Mouse (Mus musculus): Measurements from ENCODE around the gene Pth2r. TPM values are rescaled to one million over a fixed set of nuclear protein-coding genes. Genes with fewer than 3 reads are reported as not detected.

Gene Pth2r
- not detected in 2 replicates for polyA plus RNA-seq (2015; fragmentation: Nextera tagmentation; extraction: Ambion mirVana)

DNA sequence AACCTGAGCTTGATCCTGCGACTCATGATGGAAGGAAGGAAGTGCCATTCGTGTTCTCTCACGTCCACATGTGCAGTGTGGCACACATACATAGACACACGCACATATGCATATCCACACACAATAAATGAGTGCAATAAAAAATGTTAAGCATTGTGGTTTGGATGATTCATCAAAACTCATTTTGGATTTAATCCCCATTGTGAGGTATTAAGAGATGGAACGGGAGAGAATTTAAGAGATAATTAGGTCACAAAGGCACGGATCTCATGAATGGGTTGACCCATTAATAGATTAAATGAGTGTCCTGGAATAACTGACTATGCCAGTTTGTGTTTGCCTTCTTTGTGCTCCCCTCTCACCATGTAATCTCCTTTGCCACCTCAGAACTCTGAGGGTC lies at the start of gene Pth2r:
Gene Pth2r, plus strand, starts transcription at position 301 of the 400 bp plus-strand sequence.
- no peak within 1 kb of the TSS for H3K4me3 ChIP-seq (replicated peaks)
- H3K4me1 ChIP-seq: no peaks in the 10 kb centered on the region
- no peak within 1 kb of the TSS for H3K9ac ChIP-seq
- no peaks in the 10 kb centered on the region for H3K27me3 ChIP-seq (replicated peaks)
- H3K36me3 ChIP-seq: no peaks in the 10 kb centered on the region
- WGBS: 77% methylated on average over 6 of the region's 6 CpGs
- no peak for ATAC-seq (ENCODE audit: insufficient read depth, low FRiP score, low read depth)
- H3K9me3 ChIP-seq: no peaks in the 10 kb centered on the region
- no peak within 1 kb of the TSS for H3K4me2 ChIP-seq
- no peak within 1 kb of the TSS for H3K27ac ChIP-seq

GRCm38 (mm10) chr1:65237712-65238111 lies 44.1 kb upstream of the Pth2r start:
- no peak overlapping the region for H3K4me3 ChIP-seq (replicated peaks)
- H3K36me3 ChIP-seq: 0 out of 2 replicates have a peak, but pooled peaks cover 4% of the 10 kb centered on the region
- no peaks in the 10 kb centered on the region for H3K9me3 ChIP-seq
- no peak overlapping the region for H3K9ac ChIP-seq
- no peak for ATAC-seq (ENCODE audit: insufficient read depth, low FRiP score, low read depth)
- H3K27me3 ChIP-seq (replicated peaks): no peaks in the 10 kb centered on the region
- WGBS: 78% methylated on average over 3 of the region's 3 CpGs
- no peak overlapping the region for H3K4me2 ChIP-seq
- no peaks in the 10 kb centered on the region for H3K4me1 ChIP-seq
- H3K27ac ChIP-seq: no peak overlapping the region

GRCm38 (mm10) chr1:65245637-65246036 lies 36.2 kb upstream of the Pth2r start:
- no peaks in the 10 kb centered on the region for H3K4me1 ChIP-seq
- no peak for ATAC-seq (ENCODE audit: insufficient read depth, low FRiP score, low read depth)
- no peak overlapping the region for H3K9ac ChIP-seq
- H3K27me3 ChIP-seq (replicated peaks): no peaks in the 10 kb centered on the region
- no peaks in the 10 kb centered on the region for H3K9me3 ChIP-seq
- no peak overlapping the region for H3K4me3 ChIP-seq (replicated peaks)
- WGBS: 88% methylated on average over 1 of the region's 1 CpGs
- H3K27ac ChIP-seq: no peak overlapping the region
- H3K36me3 ChIP-seq: peaks cover 10% of the 10 kb centered on the region
- H3K4me2 ChIP-seq: no peak overlapping the region

DNA sequence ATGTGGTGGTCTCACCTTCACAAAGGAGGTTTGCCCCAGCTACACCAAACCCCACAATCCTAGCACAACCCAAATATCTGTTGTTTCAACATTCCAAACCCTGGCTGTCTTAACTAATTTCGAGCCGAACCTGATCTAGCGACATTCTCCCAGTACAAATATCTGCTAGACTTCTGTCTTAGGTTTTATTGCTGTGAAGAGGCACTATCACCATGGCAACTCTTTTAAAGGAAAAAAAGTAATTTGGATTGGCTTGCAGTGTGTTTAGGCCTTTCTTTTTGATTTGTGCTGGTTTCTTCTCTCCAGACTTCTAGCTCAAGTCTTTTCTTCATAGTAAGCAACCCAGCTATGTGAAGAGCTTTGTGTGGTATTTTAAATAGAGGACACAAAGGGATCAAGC lies 1.4 kb upstream of the Pth2r start:
- WGBS: 72% methylated on average over 3 of the region's 3 CpGs
- H3K27ac ChIP-seq: no peak overlapping the region
- no peaks in the 10 kb centered on the region for H3K36me3 ChIP-seq
- H3K4me3 ChIP-seq (replicated peaks): no peak overlapping the region
- no peaks in the 10 kb centered on the region for H3K4me1 ChIP-seq
- no peaks in the 10 kb centered on the region for H3K9me3 ChIP-seq
- ATAC-seq (ENCODE audit: insufficient read depth, low FRiP score, low read depth): no peak
- no peak overlapping the region for H3K4me2 ChIP-seq
- H3K27me3 ChIP-seq (replicated peaks): no peaks in the 10 kb centered on the region
- H3K9ac ChIP-seq: no peak overlapping the region

GRCm38 (mm10) chr1:65282766-65283165 lies 910 bp downstream of the Pth2r start:
- H3K9ac ChIP-seq: no peak overlapping the region
- no peaks in the 10 kb centered on the region for H3K27me3 ChIP-seq (replicated peaks)
- no peaks in the 10 kb centered on the region for H3K9me3 ChIP-seq
- H3K4me3 ChIP-seq (replicated peaks): no peak overlapping the region
- WGBS: 5% methylated on average over 6 of the region's 6 CpGs
- ATAC-seq (ENCODE audit: insufficient read depth, low FRiP score, low read depth): no peak
- no peak overlapping the region for H3K27ac ChIP-seq
- no peaks in the 10 kb centered on the region for H3K4me1 ChIP-seq
- no peaks in the 10 kb centered on the region for H3K36me3 ChIP-seq
- H3K4me2 ChIP-seq: no peak overlapping the region

DNA sequence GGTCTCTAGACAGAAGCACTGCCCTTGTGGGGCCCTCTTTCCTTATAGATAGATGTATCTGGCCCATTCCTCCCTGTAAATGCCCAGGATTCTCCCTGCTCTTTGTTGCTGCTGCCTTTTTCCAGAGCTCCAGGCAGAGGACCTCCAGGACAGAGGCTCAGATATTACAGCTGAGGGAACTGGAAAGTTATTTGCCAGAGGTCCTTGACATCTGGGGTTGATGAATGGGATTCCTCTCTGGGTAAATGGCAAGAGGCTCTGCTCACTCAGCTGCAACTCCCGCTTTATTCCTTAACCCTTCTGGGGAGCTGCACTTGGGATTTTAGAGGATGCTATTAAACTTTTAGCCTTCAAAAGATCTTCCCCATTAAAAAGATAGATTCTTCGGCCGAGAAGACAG lies 26.6 kb downstream of the Pth2r start:
- no peak overlapping the region for H3K9ac ChIP-seq
- H3K4me3 ChIP-seq (replicated peaks): no peak overlapping the region
- H3K27ac ChIP-seq: no peak overlapping the region
- H3K4me2 ChIP-seq: no peak overlapping the region
- H3K36me3 ChIP-seq: no peaks in the 10 kb centered on the region
- H3K9me3 ChIP-seq: no peaks in the 10 kb centered on the region
- peaks cover 14% of the 10 kb centered on the region for H3K27me3 ChIP-seq (replicated peaks)
- WGBS: 43% methylated on average over 3 of the region's 3 CpGs
- ATAC-seq (ENCODE audit: insufficient read depth, low FRiP score, low read depth): no peak
- peaks cover 7% of the 10 kb centered on the region for H3K4me1 ChIP-seq

DNA sequence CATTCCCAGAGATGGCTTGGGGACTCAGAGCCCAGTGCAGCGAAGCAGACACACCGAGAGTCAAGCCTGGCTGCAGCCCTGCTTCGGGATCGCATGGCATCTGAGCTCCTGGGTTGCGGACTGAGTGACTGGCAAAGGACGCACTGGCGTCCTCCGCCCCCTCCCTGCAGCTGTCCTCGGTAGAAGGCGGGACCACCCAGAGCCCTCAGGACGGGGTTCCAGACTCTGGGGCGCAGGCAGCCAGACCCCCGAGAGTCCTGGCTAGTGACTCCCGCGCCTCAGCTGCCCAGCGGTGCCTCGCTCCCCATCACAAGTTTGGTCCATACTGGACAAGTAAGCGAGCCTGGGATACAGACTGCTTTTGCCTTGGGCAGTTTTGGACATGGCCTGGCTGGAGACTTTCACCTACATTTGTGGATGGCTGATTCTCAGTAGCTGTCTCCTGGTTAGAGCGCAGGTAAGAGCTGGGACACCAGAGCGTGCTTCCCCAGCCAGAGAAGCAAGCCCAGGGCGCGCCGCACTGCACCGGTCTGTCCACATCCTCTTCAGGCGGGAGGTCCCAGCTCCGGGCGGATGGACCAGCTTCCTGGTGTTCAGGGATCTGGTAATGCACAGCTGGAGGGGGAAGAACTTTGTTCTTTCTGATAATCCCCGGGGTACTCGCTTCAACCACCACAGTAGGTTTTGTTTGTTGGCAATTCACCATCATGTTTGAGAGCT lies 29.5 kb downstream of the Pth2r start:
- 1% methylated on average over 29 of the region's 29 CpGs for WGBS
- Histone ChIP-seq H3K4me2 (peak overlapping the region; percentile 50), H3K36me3 (no peaks in the 10 kb centered on the region), H3K27me3 (replicated peaks) (peaks cover 14% of the 10 kb centered on the region), H3K4me1 (peaks cover 7% of the 10 kb centered on the region), H3K4me3 (replicated peaks) (peak overlapping the region; percentile 20), H3K27ac (no peak overlapping the region), H3K9me3 (no peaks in the 10 kb centered on the region), H3K9ac (no peak overlapping the region)
- ATAC-seq (ENCODE audit: insufficient read depth, low FRiP score, low read depth): no peak; the same call in 1 of the 2 replicates

- Histone ChIP-seq H3K27ac (no peak overlapping the region), H3K27me3 (replicated peaks) (peaks cover 14% of the 10 kb centered on the region), H3K4me1 (peaks cover 7% of the 10 kb centered on the region), H3K4me2 (peak overlapping the region; percentile 50), H3K36me3 (no peaks in the 10 kb centered on the region), H3K9ac (no peak overlapping the region), H3K9me3 (no peaks in the 10 kb centered on the region), H3K4me3 (replicated peaks) (no peak overlapping the region)
- WGBS: 12% methylated on average over 7 of the region's 7 CpGs
- no peak for ATAC-seq (ENCODE audit: insufficient read depth, low FRiP score, low read depth)
Measured at GRCm38 (mm10) chr1:65312118-65312517, 30.3 kb downstream of the Pth2r start.

- H3K9me3 ChIP-seq: no peaks in the 10 kb centered on the region
- H3K36me3 ChIP-seq: no peaks in the 10 kb centered on the region
- H3K4me3 ChIP-seq (replicated peaks): no peak overlapping the region
- peaks cover 14% of the 10 kb centered on the region for H3K27me3 ChIP-seq (replicated peaks)
- no peak overlapping the region for H3K4me2 ChIP-seq
- no peak for ATAC-seq (ENCODE audit: insufficient read depth, low FRiP score, low read depth)
- H3K4me1 ChIP-seq: peaks cover 7% of the 10 kb centered on the region
- H3K9ac ChIP-seq: no peak overlapping the region
- H3K27ac ChIP-seq: no peak overlapping the region
- WGBS: 66% methylated on average over 2 of the region's 2 CpGs
Measured at GRCm38 (mm10) chr1:65312896-65313295, 31.0 kb downstream of the Pth2r start.

- peaks cover 7% of the 10 kb centered on the region for H3K4me1 ChIP-seq
- H3K27me3 ChIP-seq (replicated peaks): peaks cover 14% of the 10 kb centered on the region
- ATAC-seq (ENCODE audit: insufficient read depth, low FRiP score, low read depth): no peak
- H3K9me3 ChIP-seq: no peaks in the 10 kb centered on the region
- no peak overlapping the region for H3K4me3 ChIP-seq (replicated peaks)
- 68% methylated on average over 13 of the region's 13 CpGs for WGBS
- no peak overlapping the region for H3K9ac ChIP-seq
- H3K4me2 ChIP-seq: no peak overlapping the region
- H3K27ac ChIP-seq: no peak overlapping the region
- H3K36me3 ChIP-seq: no peaks in the 10 kb centered on the region
Measured at GRCm38 (mm10) chr1:65314054-65315021, 32.5 kb downstream of the Pth2r start.

DNA sequence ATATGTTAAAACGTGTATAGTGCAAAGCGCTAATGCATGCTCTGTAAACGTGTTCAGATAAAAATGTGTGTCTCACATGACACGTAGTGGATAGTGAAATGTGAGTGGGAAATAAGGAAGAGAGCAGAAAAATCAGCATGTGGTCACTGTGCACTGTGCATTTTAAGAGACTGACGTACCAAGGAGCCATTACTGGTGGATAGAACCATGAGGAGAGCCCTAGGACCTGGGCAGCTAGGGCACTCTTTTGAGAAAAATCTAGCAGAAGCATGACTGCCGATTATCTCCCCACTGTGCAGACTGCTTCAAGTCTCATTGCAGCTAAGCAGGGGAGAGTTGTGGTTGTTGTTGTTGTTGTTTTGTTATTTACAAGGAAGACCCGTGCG lies 33.2 kb downstream of the Pth2r start:
- ATAC-seq (ENCODE audit: insufficient read depth, low FRiP score, low read depth): no peak
- Histone ChIP-seq H3K36me3 (no peaks in the 10 kb centered on the region), H3K4me3 (replicated peaks) (no peak overlapping the region), H3K27me3 (replicated peaks) (peaks cover 12% of the 10 kb centered on the region), H3K9me3 (no peaks in the 10 kb centered on the region), H3K4me1 (peaks cover 7% of the 10 kb centered on the region), H3K27ac (no peak overlapping the region), H3K9ac (no peak overlapping the region), H3K4me2 (no peak overlapping the region)
- 80% methylated on average over 8 of the region's 8 CpGs for WGBS

- no peaks in the 10 kb centered on the region for H3K27me3 ChIP-seq (replicated peaks)
- H3K4me1 ChIP-seq: no peaks in the 10 kb centered on the region
- H3K4me2 ChIP-seq: no peak overlapping the region
- no peaks in the 10 kb centered on the region for H3K36me3 ChIP-seq
- no peak overlapping the region for H3K4me3 ChIP-seq (replicated peaks)
- 83% methylated on average over 5 of the region's 5 CpGs for WGBS
- no peak overlapping the region for H3K9ac ChIP-seq
- no peaks in the 10 kb centered on the region for H3K9me3 ChIP-seq
- ATAC-seq (ENCODE audit: insufficient read depth, low FRiP score, low read depth): no peak
- H3K27ac ChIP-seq: no peak overlapping the region
Measured at GRCm38 (mm10) chr1:65334026-65334425, 52.2 kb downstream of the Pth2r start.
